Mouse (Mus musculus) lung, embryonic 16.5 days (tissue): ENCODE measurements around the gene Mnd1. TPM values are rescaled to one million over a fixed set of nuclear protein-coding genes. Genes with fewer than 3 reads are reported as not detected.

Experiments used
- ATAC-seq: fragments of 200-750 bp; cut with Nextera tagmentation; 2 replicates; pipeline ENCODE4 v1.8.0; 2017; ENCODE audit warnings: low read depth, mild to moderate bottlenecking, moderate library complexity
- H3K27ac ChIP-seq: fragments of 300-500 bp; sonication (generic); 2 replicates; pipeline ENCODE4 v1.5.1; 2014; ENCODE audit warnings: mild to moderate bottlenecking, control low read depth, low read length
- H3K27me3 ChIP-seq: fragments of 300-500 bp; sonication (generic); 2 replicates; pipeline ENCODE4 v1.6.1; 2014; ENCODE audit warnings: low read depth, low read length, mixed read lengths; ENCODE audit not compliant: control insufficient read depth, insufficient read depth
- H3K36me3 ChIP-seq: fragments of 300-500 bp; sonication (generic); 2 replicates; pipeline ENCODE4 v1.6.1; 2014; ENCODE audit warnings: low read length; ENCODE audit not compliant: control insufficient read depth, insufficient read depth
- H3K4me1 ChIP-seq: fragments of 300-500 bp; sonication (generic); replicated peaks from 2 replicates; pipeline ENCODE4 v1.6.1; 2014; ENCODE audit warnings: low read length, mixed read lengths; ENCODE audit not compliant: control insufficient read depth, insufficient read depth
- H3K4me2 ChIP-seq: fragments of 300-500 bp; sonication (generic); 2 replicates; pipeline ENCODE4 v1.6.1; 2014; ENCODE audit warnings: low read depth, low read length, control low read depth
- H3K4me3 ChIP-seq: fragments of 300-500 bp; sonication (generic); 2 replicates; pipeline ENCODE4 v1.5.1; 2014; ENCODE audit warnings: mild to moderate bottlenecking, low read length, control low read depth
- H3K9ac ChIP-seq: fragments of 300-500 bp; sonication (generic); 2 replicates; pipeline ENCODE4 v1.6.1; 2014; ENCODE audit warnings: low read length, control low read depth
- H3K9me3 ChIP-seq: fragments of 300-500 bp; sonication (generic); 2 replicates; pipeline ENCODE4 v1.6.1; 2016; ENCODE audit warnings: low read length; ENCODE audit not compliant: control insufficient read depth
- WGBS: fragments of 180-500 bp; shearing (Covaris S2); extraction: QIAGEN DNeasy Blood & Tissue Kit; methylation state at CpG from one replicate; pipeline ENCODE4 v1.1.7; 2014; 5-methylcytosine and 5-hydroxymethylcytosine counted together
- polyA plus RNA-seq: library from polyadenylated mRNA; unstranded; fragments of >200 nt; fragmentation: Nextera tagmentation; extraction: Ambion mirVana; gene quantifications from 2 replicates; pipeline ENCODE4 v1.2.1, GENCODE M21; 2015

Gene Mnd1
- polyA plus RNA-seq, 1 experiment from 2014 or later: 13.0 TPM

GRCm38 (mm10) chr3:84090982-84091381, 64.6 kb downstream of the Mnd1 start:
- no peaks in the 10 kb centered on the region for H3K9me3 ChIP-seq
- H3K4me1 ChIP-seq: no peaks in the 10 kb centered on the region
- WGBS: 26% methylated on average over 2 of the region's 2 CpGs
- H3K4me3 ChIP-seq: no peak overlapping the region
- no peak overlapping the region for H3K9ac ChIP-seq
- peak; percentile 68; the same call in 1 of the 2 replicates for ATAC-seq
- H3K4me2 ChIP-seq: no peak overlapping the region
- H3K27me3 ChIP-seq: no peaks in the 10 kb centered on the region
- no peaks in the 10 kb centered on the region for H3K36me3 ChIP-seq
- no peak overlapping the region for H3K27ac ChIP-seq

- Histone ChIP-seq H3K36me3 (no peaks in the 10 kb centered on the region), H3K4me2 (no peak overlapping the region), H3K9ac (no peak overlapping the region), H3K4me1 (peaks cover 6% of the 10 kb centered on the region), H3K4me3 (no peak overlapping the region), H3K27me3 (no peaks in the 10 kb centered on the region), H3K27ac (no peak overlapping the region), H3K9me3 (peaks cover 4% of the 10 kb centered on the region; the same call in 1 of the 2 replicates)
- 56% methylated on average over 2 of the region's 2 CpGs for WGBS
- ATAC-seq: no peak
Measured at GRCm38 (mm10) chr3:84086921-84087320, 68.7 kb downstream of the Mnd1 start.

GRCm38 (mm10) chr3:84086337-84086736, 69.2 kb downstream of the Mnd1 start:
- no peaks in the 10 kb centered on the region for H3K36me3 ChIP-seq
- H3K27me3 ChIP-seq: no peaks in the 10 kb centered on the region
- no peak overlapping the region for H3K9ac ChIP-seq
- no peak overlapping the region for H3K4me2 ChIP-seq
- no peak overlapping the region for H3K27ac ChIP-seq
- 80% methylated on average over 7 of the region's 7 CpGs for WGBS
- H3K4me3 ChIP-seq: no peak overlapping the region
- H3K9me3 ChIP-seq: peaks cover 6% of the 10 kb centered on the region; the same call in 1 of the 2 replicates
- no peak for ATAC-seq
- H3K4me1 ChIP-seq: peaks cover 6% of the 10 kb centered on the region

GRCm38 (mm10) chr3:84085429-84085828, 70.2 kb downstream of the Mnd1 start:
- no peak overlapping the region for H3K4me2 ChIP-seq
- no peak overlapping the region for H3K4me3 ChIP-seq
- ATAC-seq: peak; percentile 82
- no peaks in the 10 kb centered on the region for H3K27me3 ChIP-seq
- peaks cover 6% of the 10 kb centered on the region; the same call in 1 of the 2 replicates for H3K9me3 ChIP-seq
- no peaks in the 10 kb centered on the region for H3K36me3 ChIP-seq
- no peak overlapping the region; the same call in 1 of the 2 replicates for H3K27ac ChIP-seq
- 15% methylated on average over 9 of the region's 9 CpGs for WGBS
- H3K4me1 ChIP-seq: peaks cover 6% of the 10 kb centered on the region
- H3K9ac ChIP-seq: no peak overlapping the region

- Histone ChIP-seq H3K27ac (peak overlapping the region; percentile 1), H3K36me3 (no peaks in the 10 kb centered on the region), H3K4me2 (no peak overlapping the region), H3K9me3 (peaks cover 6% of the 10 kb centered on the region; the same call in 1 of the 2 replicates), H3K4me1 (peaks cover 12% of the 10 kb centered on the region), H3K27me3 (no peaks in the 10 kb centered on the region), H3K9ac (no peak overlapping the region), H3K4me3 (no peak overlapping the region)
- 56% methylated on average over 4 of the region's 4 CpGs for WGBS
- 0 out of 2 replicates have a peak, but pooled peaks have one; percentile 15 for ATAC-seq
Measured at GRCm38 (mm10) chr3:84081208-84081722, 74.3 kb downstream of the Mnd1 start.

- Histone ChIP-seq H3K9me3 (peaks cover 6% of the 10 kb centered on the region; the same call in 1 of the 2 replicates), H3K9ac (no peak overlapping the region), H3K4me1 (peaks cover 9% of the 10 kb centered on the region), H3K4me3 (no peak overlapping the region), H3K27me3 (no peaks in the 10 kb centered on the region), H3K4me2 (no peak overlapping the region), H3K36me3 (no peaks in the 10 kb centered on the region), H3K27ac (no peak overlapping the region)
- no peak for ATAC-seq
- whole genome bisulfite sequencing: 69% methylated on average over 7 of the region's 7 CpGs
Measured at GRCm38 (mm10) chr3:84080074-84080473, 75.5 kb downstream of the Mnd1 start.

- no peak overlapping the region for H3K27ac ChIP-seq
- peaks cover 6% of the 10 kb centered on the region for H3K4me1 ChIP-seq
- WGBS: 66% methylated on average over 4 of the region's 4 CpGs
- H3K36me3 ChIP-seq: no peaks in the 10 kb centered on the region
- no peak overlapping the region for H3K4me2 ChIP-seq
- H3K4me3 ChIP-seq: no peak overlapping the region
- ATAC-seq: peak; percentile 57; the same call in 1 of the 2 replicates
- no peak overlapping the region for H3K9ac ChIP-seq
- peaks cover 6% of the 10 kb centered on the region; the same call in 1 of the 2 replicates for H3K9me3 ChIP-seq
- H3K27me3 ChIP-seq: no peaks in the 10 kb centered on the region
Measured at GRCm38 (mm10) chr3:84077505-84077904, 78.1 kb downstream of the Mnd1 start.

- Histone ChIP-seq H3K9ac (no peak overlapping the region), H3K4me1 (peaks cover 6% of the 10 kb centered on the region), H3K4me2 (no peak overlapping the region), H3K4me3 (no peak overlapping the region), H3K36me3 (no peaks in the 10 kb centered on the region), H3K9me3 (no peaks in the 10 kb centered on the region; the same call in 1 of the 2 replicates), H3K27ac (no peak overlapping the region), H3K27me3 (no peaks in the 10 kb centered on the region)
- 72% methylated on average over 13 of the region's 13 CpGs for WGBS
- no peak for ATAC-seq
Measured at GRCm38 (mm10) chr3:84076543-84077332, 78.8 kb downstream of the Mnd1 start.

- Histone ChIP-seq H3K9me3 (no peaks in the 10 kb centered on the region; the same call in 1 of the 2 replicates), H3K4me3 (no peak overlapping the region), H3K9ac (no peak overlapping the region), H3K27ac (no peak overlapping the region), H3K4me2 (no peak overlapping the region), H3K27me3 (no peaks in the 10 kb centered on the region), H3K36me3 (no peaks in the 10 kb centered on the region), H3K4me1 (peaks cover 6% of the 10 kb centered on the region)
- ATAC-seq: no peak
- 56% methylated on average over 4 of the region's 4 CpGs for WGBS
Measured at GRCm38 (mm10) chr3:84075516-84075915, 80.1 kb downstream of the Mnd1 start.
